Mouse (Mus musculus) CH12.LX (cell line): ENCODE results near the gene Olfr1366. TPM values are rescaled to one million over a fixed set of nuclear protein-coding genes. Genes with fewer than 3 reads are reported as not detected.

ENCODE experiments used
- DNase-seq: peaks from one replicate; pipeline ENCODE4 v3.0.0-alpha.2; 2013; ENCODE audit errors: extremely low read depth
- H3K27ac ChIP-seq: 2 replicates; pipeline ENCODE4 v1.5.1; 2012; ENCODE audit warnings: low read depth, mild to moderate bottlenecking, control low read depth, moderate library complexity; ENCODE audit not compliant: insufficient read depth
- H3K27me3 ChIP-seq: replicated peaks from 2 replicates; pipeline ENCODE3; 2012; ENCODE audit warnings: inconsistent platforms
- H3K36me3 ChIP-seq, 2 experiments: replicated peaks in 1 of 2; 2 replicates each; pipeline versions ENCODE3 to v1.6.1; 2012; ENCODE audit warnings: inconsistent platforms in 1 of 2, low read length in 1 of 2, mild to moderate bottlenecking in 1 of 2, mixed read lengths in 1 of 2, moderate library complexity in 1 of 2; ENCODE audit not compliant: control insufficient read depth in 1 of 2, insufficient read depth in 1 of 2
- H3K4me1 ChIP-seq, 2 experiments: 2 replicates each; pipeline ENCODE4 v1.6.1; 2012; ENCODE audit warnings: inconsistent platforms in 1 of 2, moderate library complexity in 1 of 2; ENCODE audit not compliant: insufficient read depth in 2 of 2, control insufficient read depth in 1 of 2
- H3K4me2 ChIP-seq: 2 replicates; pipeline ENCODE4 v1.6.1; 2012; ENCODE audit warnings: low read depth, mild to moderate bottlenecking, control low read depth; ENCODE audit not compliant: poor library complexity, insufficient read depth, severe bottlenecking
- H3K4me3 ChIP-seq, 3 experiments: fragments of 150-350 bp in 1 of 3; sonication (generic) in 1 of 3; replicated peaks in 1 of 3; 2 replicates each; pipeline versions ENCODE3 to v1.5.1; 2011 to 2012; ENCODE audit warnings: low read depth in 2 of 3, low read length in 2 of 3, mild to moderate bottlenecking in 2 of 3, moderate library complexity in 2 of 3, control low read depth in 1 of 3, improper control_type of control experiment in 1 of 3, inconsistent platforms in 1 of 3, mixed read lengths in 1 of 3; ENCODE audit not compliant: poor library complexity in 1 of 3
- H3K79me2 ChIP-seq: replicated peaks from 2 replicates; pipeline ENCODE4 v1.6.1; 2012; ENCODE audit warnings: mild to moderate bottlenecking, moderate library complexity; ENCODE audit not compliant: control insufficient read depth, poor library complexity, insufficient read depth, severe bottlenecking; ENCODE audit errors: extremely low read depth
- H3K9ac ChIP-seq: 2 replicates; pipeline ENCODE4 v1.6.1; 2012; ENCODE audit warnings: low read depth, mild to moderate bottlenecking, control low read depth, moderate library complexity; ENCODE audit not compliant: insufficient read depth
- H3K9me3 ChIP-seq: replicated peaks from 2 replicates; pipeline ENCODE3; 2012; ENCODE audit warnings: low read length, inconsistent platforms, mixed read lengths
- BHLHE40 ChIP-seq: IDR thresholded peaks from 2 replicates; pipeline ENCODE4 v1.6.1; 2011; ENCODE audit warnings: mild to moderate bottlenecking, low read depth, low read length, improper control_type of control experiment
- CHD1 ChIP-seq: IDR thresholded peaks from 2 replicates; pipeline ENCODE4 v1.6.1; 2012; ENCODE audit warnings: low read depth, low read length, improper control_type of control experiment, inconsistent platforms
- CTCF ChIP-seq, 2 experiments: IDR thresholded peaks in 1 of 2; conservative IDR thresholded peaks in 1 of 2; 2 replicates each; pipeline ENCODE4 v1.5.1; 2011 to 2012; ENCODE audit warnings: low read depth in 2 of 2, low read length in 2 of 2, improper control_type of control experiment in 1 of 2, inconsistent platforms in 1 of 2, mild to moderate bottlenecking in 1 of 2, moderate library complexity in 1 of 2
- E2F4 ChIP-seq: IDR thresholded peaks from 2 replicates; pipeline ENCODE4 v1.6.1; 2011; ENCODE audit warnings: low read depth, low read length, improper control_type of control experiment; ENCODE audit not compliant: insufficient replicate concordance
- ELF1 ChIP-seq: IDR thresholded peaks from 2 replicates; pipeline ENCODE4 v1.6.1; 2014; ENCODE audit warnings: low read depth, mild to moderate bottlenecking, inconsistent platforms, low read length, improper control_type of control experiment
- EP300 ChIP-seq: IDR thresholded peaks from 2 replicates; pipeline ENCODE4 v1.6.1; 2011; ENCODE audit warnings: low read length, improper control_type of control experiment
- ETS1 ChIP-seq: conservative IDR thresholded peaks from 2 replicates; pipeline ENCODE4 v1.6.1; 2012; ENCODE audit warnings: low read depth, mild to moderate bottlenecking, inconsistent platforms, low read length, improper control_type of control experiment, moderate library complexity
- GABPA ChIP-seq: IDR thresholded peaks from 2 replicates; pipeline ENCODE4 v1.6.1; 2012; ENCODE audit warnings: low read depth, low read length, improper control_type of control experiment, inconsistent platforms; ENCODE audit not compliant: insufficient replicate concordance
- HCFC1 ChIP-seq: IDR thresholded peaks from 2 replicates; pipeline ENCODE4 v1.6.1; 2012; ENCODE audit warnings: low read depth, mild to moderate bottlenecking, inconsistent platforms, low read length, improper control_type of control experiment
- JUN ChIP-seq: IDR thresholded peaks from 2 replicates; pipeline ENCODE4 v1.6.1; 2011; ENCODE audit warnings: low read depth, mild to moderate bottlenecking, low read length, improper control_type of control experiment, moderate library complexity; ENCODE audit not compliant: insufficient read depth
- JUND ChIP-seq: conservative IDR thresholded peaks from 2 replicates; pipeline ENCODE4 v1.6.1; 2011; ENCODE audit warnings: low read depth, low read length, improper control_type of control experiment
- KAT2A ChIP-seq: IDR thresholded peaks from 2 replicates; pipeline ENCODE4 v1.6.1; 2012; ENCODE audit warnings: low read length, improper control_type of control experiment, inconsistent platforms; ENCODE audit not compliant: insufficient replicate concordance
- MAFK ChIP-seq: IDR thresholded peaks from 2 replicates; pipeline ENCODE4 v1.6.1; 2011; ENCODE audit warnings: low read length, improper control_type of control experiment; ENCODE audit not compliant: insufficient replicate concordance
- MAX ChIP-seq: IDR thresholded peaks from 2 replicates; pipeline ENCODE4 v1.6.1; 2011; ENCODE audit warnings: low read length, improper control_type of control experiment
- MAZ ChIP-seq: IDR thresholded peaks from 2 replicates; pipeline ENCODE4 v1.6.1; 2012; ENCODE audit warnings: low read depth, mild to moderate bottlenecking, inconsistent platforms, low read length, improper control_type of control experiment, moderate library complexity
- MEF2A ChIP-seq: IDR thresholded peaks from 2 replicates; pipeline ENCODE4 v1.6.1; 2014; ENCODE audit warnings: low read depth, mild to moderate bottlenecking, inconsistent platforms, low read length, improper control_type of control experiment, borderline replicate concordance
- POLR2A ChIP-seq: IDR thresholded peaks from 2 replicates; pipeline ENCODE4 v1.6.1; 2011; ENCODE audit warnings: low read depth, mild to moderate bottlenecking, improper control_type of control experiment, low read length
- POLR2AphosphoS2 ChIP-seq: IDR thresholded peaks from 2 replicates; pipeline ENCODE4 v1.6.1; 2011; ENCODE audit warnings: low read depth, low read length, improper control_type of control experiment
- RCOR1 ChIP-seq: conservative IDR thresholded peaks from 2 replicates; pipeline ENCODE4 v1.6.1; 2012; ENCODE audit warnings: low read depth, mild to moderate bottlenecking, inconsistent platforms, low read length, improper control_type of control experiment
- SIN3A ChIP-seq: IDR thresholded peaks from 2 replicates; pipeline ENCODE4 v1.6.1; 2012; ENCODE audit warnings: low read length, improper control_type of control experiment, inconsistent platforms
- SMC3 ChIP-seq: IDR thresholded peaks from 2 replicates; pipeline ENCODE4 v1.6.1; 2011; ENCODE audit warnings: low read depth, low read length, improper control_type of control experiment
- TBP ChIP-seq: conservative IDR thresholded peaks from 2 replicates; pipeline ENCODE4 v1.6.1; 2011; ENCODE audit warnings: low read depth, low read length, improper control_type of control experiment
- TCF12 ChIP-seq: IDR thresholded peaks from 2 replicates; pipeline ENCODE4 v1.6.1; 2014; ENCODE audit warnings: low read depth, mild to moderate bottlenecking, inconsistent platforms, low read length, improper control_type of control experiment
- UBTF ChIP-seq: IDR thresholded peaks from 2 replicates; pipeline ENCODE4 v1.6.1; 2012; ENCODE audit warnings: low read depth, mild to moderate bottlenecking, inconsistent platforms, low read length, improper control_type of control experiment, moderate library complexity
- USF1 ChIP-seq: IDR thresholded peaks from 2 replicates; pipeline ENCODE4 v1.6.1; 2014; ENCODE audit warnings: low read depth, mild to moderate bottlenecking, inconsistent platforms, low read length, improper control_type of control experiment
- USF2 ChIP-seq: conservative IDR thresholded peaks from 2 replicates; pipeline ENCODE4 v1.6.1; 2011; ENCODE audit warnings: low read depth, low read length, improper control_type of control experiment
- ZC3H11A ChIP-seq: IDR thresholded peaks from 2 replicates; pipeline ENCODE4 v1.6.1; 2012; ENCODE audit warnings: low read depth, mild to moderate bottlenecking, inconsistent platforms, low read length, improper control_type of control experiment
- ZKSCAN1 ChIP-seq: IDR thresholded peaks from 2 replicates; pipeline ENCODE4 v1.6.1; 2012; ENCODE audit warnings: low read depth, inconsistent platforms, low read length, improper control_type of control experiment, borderline replicate concordance
- ZMIZ1 ChIP-seq: IDR thresholded peaks from 2 replicates; pipeline ENCODE4 v1.6.1; 2012; ENCODE audit warnings: low read depth, mild to moderate bottlenecking, inconsistent platforms, low read length, improper control_type of control experiment
- ZNF384 ChIP-seq: IDR thresholded peaks from 2 replicates; pipeline ENCODE4 v1.6.1; 2012; ENCODE audit warnings: low read depth, low read length, improper control_type of control experiment, inconsistent platforms
- dilution Hi-C: fragments of 300-500 bp; cut with MboI; formaldehyde crosslinking; loops from 2 replicates; pipeline ENCODE4 v1.14.3; 2020; ENCODE audit warnings: low sequenced_read_pairs; ENCODE audit not compliant: extremely low pct_unique_long_range_greater_than_20kb, extremely low pct_ligation_motif_present
- in situ Hi-C: fragments of 300-500 bp; cut with MboI; formaldehyde crosslinking; loops from 3 replicates; pipeline ENCODE4 v1.14.3; 2019; ENCODE audit warnings: low sequenced_read_pairs, low pct_ligation_motif_present, low pct_unique_long_range_greater_than_20kb, mixed read lengths
- polyA plus RNA-seq: library from polyadenylated mRNA; unstranded; fragments of >175 nt; gene quantifications from 2 replicates; pipeline ENCODE4 v1.2.1, GENCODE M21; 2012; ENCODE audit warnings: low read depth; ENCODE audit not compliant: insufficient read length
- total RNA-seq, 2 experiments: library from RNA; depleted of rRNA; stranded (reverse); fragments of 300-350 nt in 1 of 2; fragments of >200 nt in 1 of 2; gene quantifications; 2 replicates each; pipeline ENCODE4 v1.2.3; 2012 to 2014

Gene Olfr1366
- total RNA-seq (2012; rRNA removed) (not detected in 2 replicates), total RNA-seq (2014; rRNA removed) (not detected in 2 replicates), polyA plus RNA-seq (0.08 and 0.10 TPM in 2 replicates)

- Histone ChIP-seq H3K27ac (no peak within 1 kb of the TSS), H3K9me3 (no peaks in the 10 kb centered on the region), H3K36me3 (no peaks in the 10 kb centered on the region), H3K9ac (no peak within 1 kb of the TSS), H3K4me2 (no peak within 1 kb of the TSS), H3K79me2 (no peaks in the 10 kb centered on the region), H3K27me3 (no peaks in the 10 kb centered on the region), H3K4me1 (peaks cover 0 to 4% of the 10 kb centered on the region in 2 experiments; a peak in 1 of 4 replicates), H3K4me3 (no peak within 1 kb of the TSS)
- dilution Hi-C loops (no loop called here), in situ Hi-C loops (no loop called here)
- no peak for TF ChIP-seq KAT2A
- TF ChIP-seq POLR2AphosphoS2: no peak
- TF ChIP-seq POLR2A: no peak
- TF ChIP-seq ZNF384: no peak
- no peak for TF ChIP-seq BHLHE40
- TF ChIP-seq MAZ: no peak
- no peak for TF ChIP-seq HCFC1
- no peak for TF ChIP-seq GABPA
- no peak for TF ChIP-seq MEF2A
- TF ChIP-seq JUN: no peak
- no peak for TF ChIP-seq MAFK
- TF ChIP-seq ZKSCAN1: no peak
- no peak for TF ChIP-seq CHD1
- TF ChIP-seq ZC3H11A: no peak
- TF ChIP-seq RCOR1: no peak
- no peak for TF ChIP-seq CTCF (conservative IDR thresholded peaks at IDR 0.05 in 1 of 2, IDR thresholded peaks at IDR 0.05 in 1 of 2; ENCODE audit: low read depth in 2 of 2, low read length in 2 of 2)
- no peak for TF ChIP-seq ZMIZ1
- TF ChIP-seq ELF1: no peak
- no peak for TF ChIP-seq USF2
- no peak for TF ChIP-seq SMC3
- no peak for DNase-seq
Observed at GRCm38 (mm10) chr13:21542708-21543107, at the start of gene Olfr1366. Olfr1366 (minus strand) TSS chr13:21542808.

DNA sequence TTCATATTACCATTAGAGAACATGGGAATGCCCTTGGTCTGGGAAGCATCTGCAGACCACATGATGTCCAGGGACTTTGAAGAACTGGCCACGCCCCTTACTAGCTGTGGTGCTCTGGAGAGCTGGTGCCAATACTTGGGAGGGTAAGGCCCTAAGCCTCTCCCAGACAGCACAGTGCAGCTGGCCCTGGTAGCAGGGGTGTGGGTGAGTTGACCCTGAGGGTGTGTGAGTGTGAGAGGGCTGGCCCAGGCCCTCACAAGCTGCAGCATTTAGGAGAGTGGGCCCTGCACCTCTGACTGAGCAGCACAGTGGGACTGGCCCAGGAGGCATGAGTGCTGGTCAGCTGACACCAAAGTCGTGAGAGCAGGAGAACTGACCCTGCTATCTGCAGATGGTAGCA, 49.0 kb upstream of the Olfr1366 start:
- Histone ChIP-seq H3K9me3 (no peaks in the 10 kb centered on the region), H3K27me3 (no peaks in the 10 kb centered on the region), H3K36me3 (no peaks in the 10 kb centered on the region), H3K4me1 (no peaks in the 10 kb centered on the region), H3K4me3 (no peak overlapping the region), H3K27ac (no peak overlapping the region), H3K9ac (no peak overlapping the region), H3K4me2 (no peak overlapping the region), H3K79me2 (no peaks in the 10 kb centered on the region)
- TF ChIP-seq ZNF384 (no peak), SIN3A (no peak), E2F4 (no peak), POLR2A (no peak), CTCF (conservative IDR thresholded peaks at IDR 0.05 in 1 of 2, IDR thresholded peaks at IDR 0.05 in 1 of 2; ENCODE audit: low read depth in 2 of 2, low read length in 2 of 2) (no peak), UBTF (no peak), MEF2A (no peak), CHD1 (no peak), TBP (no peak), ZC3H11A (no peak), ETS1 (no peak), JUND (no peak), TCF12 (no peak), KAT2A (no peak), HCFC1 (no peak), POLR2AphosphoS2 (no peak), MAFK (no peak), USF1 (no peak), EP300 (no peak), MAX (no peak)
- no peak for DNase-seq
- in situ Hi-C loops (no loop called here), dilution Hi-C loops (no loop called here)
